Mouse (Mus musculus) kidney, adult 8-10 months (tissue): ENCODE data around the gene Zfp473.
"Not testable (repeated sequence)": the region's sequence is repeated elsewhere in the genome, so short reads cannot be mapped to it uniquely, and the experiment has no call there.

Experiments used
- DNase-seq, 2 experiments: peaks; one replicate each; pipeline ENCODE4 v3.0.0; 2022

The Zfp473 gene

DNA sequence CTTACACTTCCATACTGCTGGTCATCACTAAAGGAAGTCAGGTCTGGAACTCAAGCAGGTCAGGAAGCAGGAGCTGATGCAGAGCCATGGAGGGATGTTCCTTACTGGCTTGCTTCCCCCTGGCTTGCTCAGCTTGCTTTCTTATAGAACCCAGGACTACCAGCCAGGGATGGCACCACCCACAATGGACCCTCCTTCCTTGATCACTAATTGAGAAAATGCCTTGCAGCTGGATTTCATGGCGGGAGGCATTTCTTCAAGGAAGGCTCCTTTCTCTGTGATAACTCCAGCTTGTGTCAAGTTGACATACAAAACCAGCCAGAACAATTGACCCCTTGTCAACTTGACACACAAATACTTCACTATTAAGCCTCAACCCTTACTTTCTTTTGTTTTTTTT is at the start of gene Zfp473:
Gene Zfp473, minus strand, starts transcription at position 101 of the 400 bp plus-strand sequence.
- not testable (repeated sequence) for DNase-seq

DNA sequence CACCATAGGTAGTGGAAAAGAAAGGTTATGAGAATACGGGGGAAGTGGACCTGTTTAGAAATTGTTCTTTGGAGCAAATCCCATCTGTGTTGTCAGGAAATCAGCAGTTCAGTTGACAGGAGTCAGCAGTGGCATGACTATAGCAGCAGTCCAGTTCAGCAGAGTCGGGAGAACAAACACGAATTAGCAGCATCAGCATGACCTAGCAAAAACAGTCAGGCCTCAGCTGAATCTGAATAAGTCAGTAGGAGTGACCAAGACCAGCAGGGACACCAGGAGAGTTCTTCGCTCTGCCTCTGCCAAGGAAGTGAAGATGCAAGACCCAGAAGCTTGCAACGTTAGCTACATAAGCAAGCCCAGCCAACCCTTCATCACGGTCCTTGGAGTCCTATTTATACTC is 41.9 kb upstream of the Zfp473 start:
- DNase-seq: no peak

- DNase-seq: no peak
These were observed 39.2 kb upstream of the Zfp473 start for GRCm38 (mm10) chr7:44790066-44790465.

- DNase-seq: no peak
These were observed 38.7 kb upstream of the Zfp473 start for GRCm38 (mm10) chr7:44789531-44789930.

- no peak for DNase-seq
These were observed 29.3 kb upstream of the Zfp473 start for GRCm38 (mm10) chr7:44780101-44780500.

DNA sequence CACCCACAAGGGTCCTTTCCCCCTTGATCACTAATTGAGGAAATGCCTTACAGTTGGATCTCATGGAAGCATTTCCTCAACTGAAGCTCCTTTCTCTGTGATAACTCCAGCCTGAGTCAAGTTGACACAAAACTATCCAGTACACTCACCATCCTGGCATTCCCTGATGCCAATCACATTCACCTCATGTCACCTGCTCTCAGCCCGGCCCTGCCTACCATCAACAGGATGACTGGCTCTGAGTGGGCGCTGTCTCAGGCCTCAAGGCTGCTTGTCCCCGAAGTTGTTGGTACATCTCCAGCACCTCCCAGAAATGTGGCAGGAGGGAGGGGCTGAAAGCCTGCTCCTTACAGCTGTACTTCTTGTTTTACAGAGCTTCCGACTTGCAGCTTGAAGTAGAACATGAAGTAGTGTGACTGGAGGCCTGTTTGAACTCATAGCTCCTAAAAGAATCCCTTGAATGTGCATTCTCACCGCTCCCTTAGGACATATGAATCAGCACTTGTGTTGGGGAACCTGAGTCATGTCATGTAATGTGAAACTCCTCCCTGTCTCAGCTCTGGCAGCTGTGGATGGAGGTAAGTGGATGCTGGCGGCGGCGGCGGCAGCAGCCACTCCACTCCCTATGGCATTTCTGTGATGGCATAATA is 26.1 kb upstream of the Zfp473 start:
- DNase-seq: no peak

- DNase-seq: no peak
These were observed 21.8 kb upstream of the Zfp473 start for GRCm38 (mm10) chr7:44772591-44773204.

GRCm38 (mm10) chr7:44770046-44770578 is 19.3 kb upstream of the Zfp473 start:
- DNase-seq: peak; percentile 50 to 78

- DNase-seq: no peak
These were observed 17.3 kb upstream of the Zfp473 start for GRCm38 (mm10) chr7:44768129-44768528.

- no peak for DNase-seq
These were observed 9.5 kb upstream of the Zfp473 start for GRCm38 (mm10) chr7:44760366-44760765.

GRCm38 (mm10) chr7:44757164-44757563 is 6.3 kb upstream of the Zfp473 start:
- DNase-seq: no peak

GRCm38 (mm10) chr7:44748101-44749044 is 2.5 kb downstream of the Zfp473 start, which contains the start of gene Vrk3:
TSS of gene Vrk3 (plus strand) at chr7:44748413.
- DNase-seq: peak; percentile 97 to 98

GRCm38 (mm10) chr7:44747115-44747514 is 3.7 kb downstream of the Zfp473 start:
- no peak for DNase-seq

GRCm38 (mm10) chr7:44745076-44745475 is 5.8 kb downstream of the Zfp473 start:
- peak; percentile 70 to 75 for DNase-seq

GRCm38 (mm10) chr7:44744270-44744669 is 6.6 kb downstream of the Zfp473 start:
- no peak for DNase-seq

DNA sequence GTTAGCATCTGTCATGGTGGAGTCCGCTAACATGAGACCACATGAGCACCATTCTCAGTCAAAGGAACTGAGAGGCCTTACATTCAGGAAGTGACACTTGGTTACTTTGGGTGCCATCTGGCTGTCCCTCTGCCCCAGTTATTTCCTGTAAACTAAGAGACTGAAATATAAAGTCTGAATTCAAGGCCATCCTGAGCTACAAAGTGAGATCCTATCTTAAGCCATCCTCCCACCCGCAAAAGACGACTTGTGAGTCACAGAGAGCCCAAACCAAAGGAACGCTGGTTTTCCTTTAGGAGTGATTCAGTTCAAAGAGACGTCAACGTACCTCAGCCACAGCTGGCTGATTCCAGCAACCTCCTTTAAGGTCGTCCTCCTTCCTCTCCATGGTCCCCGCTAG is 9.5 kb downstream of the Zfp473 start:
- no peak for DNase-seq

GRCm38 (mm10) chr7:44733723-44734122 is 17.1 kb downstream of the Zfp473 start:
- no peak for DNase-seq

DNA sequence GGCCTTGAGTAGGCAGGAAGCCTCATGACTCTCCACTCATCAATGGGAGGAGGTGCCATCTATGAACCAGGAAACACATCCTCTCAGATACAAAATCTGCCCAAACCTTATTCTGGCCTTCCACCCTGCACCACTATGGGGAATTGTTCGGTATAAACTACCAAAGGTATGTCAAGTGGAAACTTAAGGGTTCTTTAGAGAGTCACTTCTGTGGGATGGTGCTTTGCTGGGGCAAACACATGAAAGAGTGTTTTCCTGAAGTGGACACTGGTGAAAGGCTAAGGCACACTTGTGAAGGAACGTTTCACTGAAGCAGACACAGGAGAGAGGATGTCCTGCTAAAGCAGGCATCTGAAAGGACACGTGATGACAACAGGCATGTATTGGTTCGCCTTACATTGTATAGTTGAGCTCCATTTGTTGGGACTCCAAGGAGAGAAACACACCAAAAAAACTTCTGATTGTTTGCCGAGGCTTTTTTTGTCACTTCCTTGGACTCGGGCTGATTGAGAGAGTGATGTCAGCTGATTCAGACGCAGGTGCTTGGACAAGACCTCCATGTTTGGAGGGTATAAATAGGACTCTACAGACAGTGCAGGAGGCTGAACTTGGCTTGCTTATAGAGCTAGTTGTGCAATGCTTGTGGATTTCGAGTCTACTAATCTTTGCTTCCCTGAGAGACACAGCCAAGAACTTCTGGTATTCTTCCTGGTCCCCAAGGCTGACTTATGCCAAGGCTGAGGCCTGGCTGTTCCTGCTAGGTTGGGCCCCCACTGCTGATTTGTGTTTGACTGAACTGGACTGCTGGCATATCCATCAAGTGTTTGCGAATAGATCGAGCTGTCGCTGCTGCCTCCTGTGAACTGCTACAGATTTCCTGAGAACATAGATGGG is 22.5 kb downstream of the Zfp473 start:
- no peak for DNase-seq

DNA sequence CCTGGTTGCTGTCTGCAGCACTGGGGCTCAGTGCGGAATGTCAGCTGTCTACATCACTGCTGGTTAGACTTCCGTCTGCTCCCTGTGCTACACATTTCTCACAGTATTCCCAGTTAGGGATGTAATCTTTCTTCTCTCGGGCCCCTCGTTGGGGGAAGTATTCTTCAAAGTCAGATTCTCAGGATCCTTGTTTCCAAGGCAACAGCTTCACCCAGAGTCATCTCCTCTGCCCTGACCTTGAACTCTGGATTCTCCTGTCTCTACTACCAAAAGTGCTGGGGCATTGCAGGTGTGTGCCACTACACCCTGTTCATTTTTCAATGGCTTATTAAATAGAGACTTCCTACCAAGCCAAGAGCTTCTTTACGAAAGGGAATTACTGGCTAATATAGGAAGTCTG is 23.7 kb downstream of the Zfp473 start:
- DNase-seq: no peak

- no peak for DNase-seq
These were observed 24.5 kb downstream of the Zfp473 start for GRCm38 (mm10) chr7:44726343-44726742.

DNA sequence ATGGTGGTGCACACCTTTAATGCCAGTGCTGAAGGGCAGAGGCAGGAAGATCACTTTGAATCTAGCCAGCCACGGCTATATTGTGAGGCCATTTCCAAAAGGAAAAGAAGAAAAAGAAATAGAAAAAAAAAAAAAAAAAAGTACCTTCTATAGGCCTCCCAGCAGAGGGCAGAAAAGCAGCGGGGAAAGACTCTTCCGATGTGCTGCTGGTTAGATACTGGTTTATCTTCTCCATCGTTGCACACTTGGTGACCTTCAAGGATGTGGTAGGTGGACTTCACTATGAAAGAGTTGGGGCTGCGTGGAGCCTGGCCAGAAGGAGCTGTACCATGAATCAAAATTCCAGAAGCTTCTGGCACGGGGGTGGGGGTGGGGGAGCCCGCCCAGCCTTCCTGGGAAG is 26.5 kb downstream of the Zfp473 start:
- DNase-seq: no peak

GRCm38 (mm10) chr7:44722058-44722457 is 28.8 kb downstream of the Zfp473 start:
- no peak for DNase-seq
